Mouse (Mus musculus) central nervous system, embryonic 11.5 days (tissue): ENCODE measurements around the gene Aftph. TPM values are rescaled to one million over a fixed set of nuclear protein-coding genes. Genes with fewer than 3 reads are reported as not detected.

Experiments used
- polyA plus RNA-seq: library from polyadenylated mRNA; depleted of rRNA; stranded (reverse); fragments of >200 nt; gene quantifications from 2 replicates; pipeline ENCODE4 v1.2.3, GENCODE M21; 2012; rRNA removed

The Aftph gene
- 44.9 and 65.7 TPM in 2 replicates for polyA plus RNA-seq

DNA sequence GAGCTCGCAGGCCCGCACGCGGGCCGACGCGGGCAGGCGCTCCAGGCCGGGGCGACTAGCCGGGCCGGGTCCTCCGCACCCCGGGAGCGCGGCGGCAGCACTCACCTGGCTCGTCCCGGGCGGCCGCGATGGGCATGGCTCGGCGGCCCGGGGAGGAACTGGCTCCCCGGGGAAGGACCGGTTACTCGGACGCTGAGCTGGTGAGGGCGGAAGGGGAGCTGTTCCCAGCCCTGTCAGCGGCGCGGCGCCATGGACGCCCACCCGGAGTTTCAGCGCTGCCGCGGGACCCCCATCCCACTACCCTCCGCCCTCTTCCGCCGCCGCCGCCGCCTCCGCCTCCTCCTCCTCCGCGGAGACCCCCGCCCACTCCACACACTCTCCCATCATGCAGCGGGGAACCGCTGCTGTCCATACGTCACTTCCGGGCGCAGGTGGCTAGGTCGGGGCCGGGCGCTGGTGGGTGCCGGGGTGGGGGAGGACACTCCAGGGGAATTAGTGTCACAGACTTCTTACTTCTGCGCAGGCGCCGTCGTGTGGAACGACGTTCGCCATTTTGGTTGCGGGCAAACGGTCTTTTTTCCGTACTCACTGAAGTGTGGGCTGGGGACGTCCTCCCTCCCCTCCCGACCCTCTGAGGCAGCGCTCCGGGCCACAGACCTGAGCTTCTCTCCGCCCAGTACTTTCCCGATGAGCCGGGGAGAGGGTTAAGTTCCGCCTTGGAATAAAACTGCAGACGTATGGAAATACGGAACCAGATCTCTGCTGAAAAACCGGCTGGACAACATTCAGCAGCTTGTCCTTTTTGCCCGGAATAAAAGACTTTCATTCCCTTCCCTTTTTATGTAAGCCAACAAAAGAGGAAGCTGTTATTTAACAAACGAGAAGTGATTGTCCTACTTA is at the start of gene Aftph:
Gene Aftph, minus strand, starts transcription at position 389 of the 900 bp plus-strand sequence.

Other genes starting within 250 kb of the Aftph start
- gene Sertad2, start 198.3 kb downstream of the Aftph start, polyA plus RNA-seq = 13.4 and 16.8 TPM in 2 replicates
- 13.1 and 17.7 TPM in 2 replicates for gene Lgalsl, start 89.5 kb upstream of the Aftph start, polyA plus RNA-seq